Mouse (Mus musculus): Measurements from ENCODE around the gene Casq1.

DNA sequence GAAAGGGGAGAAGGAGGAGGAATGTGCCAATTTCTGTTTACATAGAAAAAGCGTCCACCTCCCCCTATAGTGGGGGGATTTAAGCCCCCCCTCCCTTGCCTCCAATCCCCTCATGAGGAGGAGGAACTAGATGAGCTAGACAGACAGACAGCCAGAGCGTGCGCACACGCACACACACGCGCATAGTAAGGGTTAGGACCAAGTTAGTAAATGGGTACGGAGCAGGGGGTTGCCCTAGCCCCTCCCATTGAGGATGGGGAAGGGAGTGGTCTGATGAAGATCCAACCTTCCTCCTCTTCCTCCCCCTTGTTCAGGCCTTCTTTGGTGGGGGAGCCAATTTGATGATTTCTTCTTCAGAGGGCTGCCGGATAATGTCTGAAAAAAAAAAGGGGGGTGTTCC, 21.4 kb downstream of the Casq1 start:
- TF ChIP-seq CTCF (IDR thresholded peaks at IDR 0.05; ENCODE audit: low read depth, low read length) (no peak), POLR2A (IDR thresholded peaks at IDR 0.05; ENCODE audit: insufficient read depth, low read length) (no peak), EP300 (IDR thresholded peaks at IDR 0.05; ENCODE audit: insufficient read depth, low read depth, low read length) (no peak)
